Mouse (Mus musculus) forebrain, embryonic 10.5 days (tissue): ENCODE measurements around the gene Luc7l. TPM values are rescaled to one million over a fixed set of nuclear protein-coding genes. Genes with fewer than 3 reads are reported as not detected.

Experiments used
- polyA plus RNA-seq: library from polyadenylated mRNA; unstranded; fragments of >200 nt; fragmentation: Nextera tagmentation; extraction: Ambion mirVana; gene quantifications from 2 replicates; pipeline ENCODE4 v1.2.1, GENCODE M21; 2016

Luc7l gene
- polyA plus RNA-seq, 1 experiment from 2014 or later, result 116 TPM

Other genes with a start within 250 kb of the Luc7l start
- gene Rab11fip3, start 183.3 kb upstream of the Luc7l start, polyA plus RNA-seq, result 21.0 and 22.3 TPM in 2 replicates
- 23.5 and 24.7 TPM in 2 replicates for gene Decr2, start 162.6 kb upstream of the Luc7l start, polyA plus RNA-seq
- 126 and 138 TPM in 2 replicates for gene Nme4, start 157.3 kb upstream of the Luc7l start, polyA plus RNA-seq
- 1.7 and 1.8 TPM in 2 replicates for gene Tmem8, start 139.6 kb upstream of the Luc7l start, polyA plus RNA-seq
- gene Mrpl28, start 129.4 kb upstream of the Luc7l start, polyA plus RNA-seq, result 318 and 342 TPM in 2 replicates
- 8.4 and 10.5 TPM in 2 replicates for gene Axin1, start 114.2 kb upstream of the Luc7l start, polyA plus RNA-seq
- 1.5 and 1.9 TPM in 2 replicates for gene Pdia2, start 53.8 kb upstream of the Luc7l start, polyA plus RNA-seq
- 1.1 and 2.1 TPM in 2 replicates for gene Rgs11, start 49.9 kb upstream of the Luc7l start, polyA plus RNA-seq
- 6.6 and 6.7 TPM in 2 replicates for gene Arhgdig, start 45.1 kb upstream of the Luc7l start, polyA plus RNA-seq
- 24.4 and 25.1 TPM in 2 replicates for gene Fam234a, start 8.7 kb upstream of the Luc7l start, polyA plus RNA-seq
- gene Neurl1b, start 161.9 kb downstream of the Luc7l start, polyA plus RNA-seq, result 0.09 and 0.10 TPM in 2 replicates